Mouse (Mus musculus) heart, postnatal 36 days (tissue): ENCODE results near the gene Smurf2. TPM values are rescaled to one million over a fixed set of nuclear protein-coding genes. Genes with fewer than 3 reads are reported as not detected.

Experiments used
- DNase-seq, 2 experiments: peaks; one replicate each; pipeline ENCODE4 v3.0.0; 2021 to 2022
- intact Hi-C: fragments of 180-260 bp; cut with DNase I; formaldehyde crosslinking; loops from one replicate; pipeline ENCODE4 v1.15.1; 2025
- microRNA-seq, 2 experiments: library from miRNA; unstranded; fragments of <30 nt; microRNA quantifications; one replicate each; pipeline ENCODE4 v1.2.0; 2021; ENCODE audit warnings: borderline number of aligned reads in 2 of 2
- total RNA-seq, 2 experiments: library from RNA; stranded (reverse); gene quantifications; 2 replicates each; pipeline ENCODE4 v1.2.3; 2021

Smurf2 gene
- total RNA-seq, 2 experiments from 2014 or later = 35.9 to 38.9 TPM

DNA sequence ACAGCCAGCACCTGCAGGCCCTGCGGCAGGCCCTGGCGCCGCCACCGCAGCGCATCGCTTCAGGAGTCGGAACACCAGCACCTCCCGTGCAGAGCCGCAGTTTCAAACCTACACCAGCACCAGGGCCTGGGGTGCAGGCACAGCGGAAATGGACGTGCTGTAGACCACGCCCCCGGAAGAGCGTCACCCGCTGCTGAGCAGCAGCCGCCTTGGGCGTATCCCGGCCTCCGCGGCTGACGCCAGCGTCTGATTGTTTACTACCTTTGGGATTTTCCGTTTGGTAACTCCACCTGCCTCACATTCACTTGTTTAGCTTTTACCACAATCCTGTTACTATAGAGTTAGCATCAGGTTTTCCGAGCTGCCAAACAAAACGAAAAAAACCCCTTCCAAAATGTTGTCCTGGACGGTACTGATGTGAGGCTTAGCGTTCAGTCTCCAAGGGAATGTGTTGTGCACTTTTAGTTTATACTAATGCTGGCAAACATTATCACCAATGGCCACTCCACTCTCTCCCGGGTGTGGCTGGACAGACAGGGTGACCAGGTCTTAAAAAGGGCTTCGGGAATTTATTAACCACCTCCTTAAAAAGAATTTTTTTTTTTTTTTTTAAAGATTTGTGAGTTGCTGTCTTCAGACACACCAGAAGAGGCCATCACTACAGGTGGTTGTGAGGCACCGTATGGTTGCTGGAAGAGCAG, 141.0 kb downstream of the Smurf2 start, which contains the start of gene Polg2:
Polg2 (minus strand) TSS at position 150 of the 701 bp plus-strand sequence.
- peak; percentile 90 to 93 for DNase-seq
- intact Hi-C loops = loop anchor here (10.0 kb wide), 1 partner anchor 265 kb away; no protein-coding TSS in a partner anchor

DNA sequence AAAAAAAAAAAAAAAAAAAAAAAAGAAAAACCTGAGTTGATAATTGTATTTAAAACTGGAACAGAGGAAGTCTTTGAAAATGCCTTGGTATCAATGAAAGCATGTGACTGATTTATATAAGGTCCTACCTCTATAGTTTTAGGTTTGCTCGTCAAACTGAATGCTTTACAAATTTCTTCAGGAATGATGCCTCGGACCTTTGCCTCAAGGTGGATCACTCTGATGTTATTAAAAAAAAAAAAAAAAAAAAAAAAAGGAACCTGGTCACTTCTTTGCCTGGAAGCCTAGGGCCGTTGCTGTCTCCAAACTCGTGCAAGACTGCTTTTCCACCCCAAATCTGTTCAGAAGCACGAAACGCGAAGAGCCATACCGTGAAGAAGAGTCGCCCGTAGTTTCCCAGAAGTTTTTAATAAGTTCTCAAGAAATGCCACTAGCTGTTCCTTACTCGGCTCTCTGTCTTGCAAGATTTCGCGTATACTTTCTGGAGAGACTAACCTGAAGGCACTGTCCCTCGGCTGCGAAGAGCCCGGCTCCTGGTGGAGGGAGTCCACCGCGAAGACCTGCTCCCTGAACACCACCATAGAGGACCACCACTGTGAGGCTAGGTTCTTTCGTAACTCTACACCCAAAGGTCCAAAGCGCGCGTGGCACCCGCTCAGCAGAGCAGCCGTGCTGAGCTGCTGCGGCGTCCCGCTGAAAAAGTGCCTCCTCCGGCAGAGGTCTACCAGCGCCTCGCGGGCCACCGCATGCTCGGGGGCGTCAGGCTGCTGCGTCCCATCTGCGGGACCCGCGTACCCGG, 141.7 kb downstream of the Smurf2 start:
- DNase-seq = no peak
- intact Hi-C loops = loop anchor here (10.0 kb wide), 1 partner anchor 264 kb away; no protein-coding TSS in a partner anchor

DNA sequence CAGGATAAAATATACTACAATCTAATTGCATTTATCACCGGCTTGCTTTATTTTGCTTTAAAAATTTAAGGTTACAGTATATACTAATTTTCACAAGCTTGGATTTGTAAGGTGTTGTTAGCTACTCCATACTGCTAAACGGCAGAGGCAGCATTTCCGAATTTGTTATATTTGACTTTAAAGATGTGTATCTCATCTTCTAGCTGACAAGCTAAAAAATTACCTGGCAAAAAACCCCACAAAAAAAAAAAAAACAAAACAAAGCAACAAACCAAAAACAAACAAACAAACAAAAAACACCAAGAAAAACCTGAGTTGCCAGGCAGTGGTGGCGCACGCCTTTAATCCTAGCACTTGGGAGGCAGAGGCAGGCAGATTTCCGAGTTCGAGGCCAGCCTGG, 142.4 kb downstream of the Smurf2 start:
- intact Hi-C loops = loop anchor here (10.0 kb wide), 1 partner anchor 263 kb away; no protein-coding TSS in a partner anchor

DNA sequence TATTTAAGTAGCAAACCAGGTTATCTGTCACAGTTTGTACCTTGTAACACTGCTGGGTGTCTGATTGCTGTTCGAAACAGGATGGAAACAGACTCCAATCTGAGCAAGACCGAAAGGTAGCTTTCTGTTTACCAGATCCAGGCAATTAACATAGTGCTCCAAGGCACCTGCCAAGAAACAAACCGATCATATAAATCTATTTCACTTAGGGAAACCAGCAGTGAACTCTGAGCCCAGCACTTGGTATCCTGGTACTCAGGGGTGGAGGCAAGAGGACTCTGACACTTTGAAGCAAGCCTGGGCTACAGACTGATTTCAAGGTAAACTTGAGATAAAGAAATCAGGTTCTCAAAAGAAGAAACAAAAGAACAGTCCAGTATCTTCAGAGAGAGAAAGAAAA, 143.1 kb downstream of the Smurf2 start:
- intact Hi-C loops = loop anchor here (10.0 kb wide), 1 partner anchor 263 kb away; no protein-coding TSS in a partner anchor
- no peak for DNase-seq

More for the DNA sequence above, 142.4 kb downstream of the Smurf2 start:
- DNase-seq = no peak

DNA sequence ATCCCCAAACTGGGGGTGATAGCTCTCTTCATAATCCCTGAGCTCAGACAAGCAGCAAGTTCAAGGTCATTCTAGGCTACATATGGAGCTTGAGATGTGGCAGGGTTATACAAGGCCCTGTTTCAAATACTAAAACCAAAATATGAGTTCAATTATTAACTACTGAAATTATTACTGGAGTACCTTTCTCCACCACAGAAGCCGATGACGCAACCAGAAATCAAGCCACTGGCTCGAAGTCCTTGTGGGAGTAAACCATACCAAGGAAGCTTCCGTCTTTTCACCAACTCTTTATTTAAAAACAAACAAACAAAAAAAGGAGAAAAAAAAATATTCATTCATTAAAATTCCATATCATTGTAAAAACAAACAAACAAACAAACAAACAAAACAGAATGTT, 143.6 kb downstream of the Smurf2 start:
- DNase-seq = no peak
- intact Hi-C loops = loop anchor here (10.0 kb wide), 1 partner anchor 262 kb away; no protein-coding TSS in a partner anchor

DNA sequence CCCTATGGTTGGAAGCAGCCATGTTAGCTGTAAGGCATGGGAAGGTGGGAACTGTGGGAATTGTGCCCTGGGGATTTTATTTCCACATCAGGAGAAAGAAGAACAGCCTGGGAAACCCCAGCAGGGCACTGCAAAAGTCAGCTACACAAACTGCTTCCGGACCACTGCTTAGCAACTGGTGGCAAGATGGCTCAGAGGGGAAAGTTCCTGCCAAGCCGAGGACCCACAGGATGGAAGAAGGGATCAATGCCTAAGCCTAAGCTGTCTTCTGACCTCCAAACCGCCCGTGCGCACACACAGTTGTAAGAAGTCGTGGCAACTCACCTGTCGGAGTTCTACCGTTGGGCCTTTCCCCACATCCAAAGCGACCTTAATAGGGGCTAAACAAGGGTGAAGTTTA, 147.5 kb downstream of the Smurf2 start:
- DNase-seq = no peak
- intact Hi-C loops = loop anchor here (10.0 kb wide), 1 partner anchor 258 kb away; no protein-coding TSS in a partner anchor

DNA sequence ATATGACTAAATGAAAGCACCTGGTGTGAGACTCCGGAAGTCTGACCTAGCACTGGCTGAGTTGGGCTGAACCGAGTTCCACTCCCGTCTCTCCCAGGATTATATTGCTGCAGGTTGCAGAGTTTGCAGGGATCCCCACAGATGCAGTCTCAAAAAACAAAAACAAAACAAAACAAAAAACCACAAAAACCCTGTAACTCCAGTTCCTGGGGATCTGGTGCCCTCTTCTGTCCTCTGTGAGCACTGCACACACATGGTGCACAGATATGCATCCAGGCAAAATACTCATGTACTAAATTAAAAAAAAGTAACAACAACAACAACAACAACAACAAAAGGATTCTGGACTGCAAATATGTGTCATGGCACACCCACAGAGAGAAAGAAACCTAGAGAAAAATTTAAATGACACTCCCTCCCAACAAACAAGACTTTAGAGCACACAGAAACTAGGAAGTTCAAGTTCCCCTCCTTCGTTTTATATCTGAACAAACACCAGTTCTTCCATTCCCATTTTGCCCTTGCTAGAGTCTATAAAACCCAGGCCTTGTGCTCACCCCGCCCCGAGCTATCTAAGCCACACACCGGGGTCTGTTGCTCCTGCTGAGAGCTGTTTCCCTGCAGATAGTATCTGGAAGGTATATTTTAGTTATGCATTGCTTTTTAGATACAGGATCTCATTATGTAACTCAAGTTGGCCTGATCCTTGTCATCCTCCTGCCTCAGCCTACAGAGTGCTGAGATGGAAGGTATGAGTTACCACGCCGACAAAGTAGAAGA, 150.1 kb downstream of the Smurf2 start:
- DNase-seq = no peak
- intact Hi-C loops = loop anchor here (10.0 kb wide), 1 partner anchor 256 kb away; no protein-coding TSS in a partner anchor

Small RNAs within 50 kb of the gene (microRNA-seq; reads per million reads assigned to microRNA genes)
- gene Gm25994 (0 reads per million in 2 experiments), gene Gm27322 (0.72 to 2.0 reads per million in 2 experiments), gene Mir3064 (17.3 to 18.2 reads per million in 2 experiments)

Other genes with a start within 250 kb of the Smurf2 start
- gene Pecam1, start 170.1 kb downstream of the Smurf2 start, total RNA-seq = 100 to 1,000 TPM; 120 to 139 TPM
- 1 to 10 TPM in 1 of 2 experiments, under 1 TPM in 1; 0.97 to 1.0 TPM for gene Milr1, start 169.5 kb downstream of the Smurf2 start, total RNA-seq
- 1 to 10 TPM; 4.4 to 4.5 TPM for gene Polg2, start 141.2 kb downstream of the Smurf2 start, total RNA-seq
- 100 to 1,000 TPM; 317 to 377 TPM for gene Ddx5, start 131.5 kb downstream of the Smurf2 start, total RNA-seq
- 1 to 10 TPM; 6.3 to 7.7 TPM for gene Cep95, start 131.5 kb downstream of the Smurf2 start, total RNA-seq
- gene Kpna2, start 78.8 kb upstream of the Smurf2 start, total RNA-seq = 10 to 100 TPM; 60.8 to 67.1 TPM
- 1 to 10 TPM; 2.0 to 2.3 TPM for gene 1810010H24Rik, start 105.0 kb upstream of the Smurf2 start, total RNA-seq
- 10 to 100 TPM; 25.9 to 27.7 TPM for gene Bptf, start 211.4 kb upstream of the Smurf2 start, total RNA-seq